Mouse (Mus musculus) CH12.LX (cell line): Measurements from ENCODE around the gene Rpl10a. TPM values are rescaled to one million over a fixed set of nuclear protein-coding genes. Genes with fewer than 3 reads are reported as not detected.

ENCODE experiments used
- DNase-seq: peaks from one replicate; pipeline ENCODE4 v3.0.0-alpha.2; 2013; ENCODE audit errors: extremely low read depth
- H3K27ac ChIP-seq: 2 replicates; pipeline ENCODE4 v1.5.1; 2012; ENCODE audit warnings: low read depth, mild to moderate bottlenecking, control low read depth, moderate library complexity; ENCODE audit not compliant: insufficient read depth
- H3K27me3 ChIP-seq: replicated peaks from 2 replicates; pipeline ENCODE3; 2012; ENCODE audit warnings: inconsistent platforms
- H3K36me3 ChIP-seq, 2 experiments: replicated peaks in 1 of 2; 2 replicates each; pipeline versions ENCODE3 to v1.6.1; 2012; ENCODE audit warnings: inconsistent platforms in 1 of 2, low read length in 1 of 2, mild to moderate bottlenecking in 1 of 2, mixed read lengths in 1 of 2, moderate library complexity in 1 of 2; ENCODE audit not compliant: control insufficient read depth in 1 of 2, insufficient read depth in 1 of 2
- H3K4me1 ChIP-seq, 2 experiments: 2 replicates each; pipeline ENCODE4 v1.6.1; 2012; ENCODE audit warnings: inconsistent platforms in 1 of 2, moderate library complexity in 1 of 2; ENCODE audit not compliant: insufficient read depth in 2 of 2, control insufficient read depth in 1 of 2
- H3K4me2 ChIP-seq: 2 replicates; pipeline ENCODE4 v1.6.1; 2012; ENCODE audit warnings: low read depth, mild to moderate bottlenecking, control low read depth; ENCODE audit not compliant: poor library complexity, insufficient read depth, severe bottlenecking
- H3K4me3 ChIP-seq, 3 experiments: fragments of 150-350 bp in 1 of 3; sonication (generic) in 1 of 3; replicated peaks in 1 of 3; 2 replicates each; pipeline versions ENCODE3 to v1.5.1; 2011 to 2012; ENCODE audit warnings: low read depth in 2 of 3, low read length in 2 of 3, mild to moderate bottlenecking in 2 of 3, moderate library complexity in 2 of 3, control low read depth in 1 of 3, improper control_type of control experiment in 1 of 3, inconsistent platforms in 1 of 3, mixed read lengths in 1 of 3; ENCODE audit not compliant: poor library complexity in 1 of 3
- H3K79me2 ChIP-seq: replicated peaks from 2 replicates; pipeline ENCODE4 v1.6.1; 2012; ENCODE audit warnings: mild to moderate bottlenecking, moderate library complexity; ENCODE audit not compliant: control insufficient read depth, poor library complexity, insufficient read depth, severe bottlenecking; ENCODE audit errors: extremely low read depth
- H3K9ac ChIP-seq: 2 replicates; pipeline ENCODE4 v1.6.1; 2012; ENCODE audit warnings: low read depth, mild to moderate bottlenecking, control low read depth, moderate library complexity; ENCODE audit not compliant: insufficient read depth
- H3K9me3 ChIP-seq: replicated peaks from 2 replicates; pipeline ENCODE3; 2012; ENCODE audit warnings: low read length, inconsistent platforms, mixed read lengths
- CHD1 ChIP-seq: IDR thresholded peaks from 2 replicates; pipeline ENCODE4 v1.6.1; 2012; ENCODE audit warnings: low read depth, low read length, improper control_type of control experiment, inconsistent platforms
- CTCF ChIP-seq, 2 experiments: IDR thresholded peaks in 1 of 2; conservative IDR thresholded peaks in 1 of 2; 2 replicates each; pipeline ENCODE4 v1.5.1; 2011 to 2012; ENCODE audit warnings: low read depth in 2 of 2, low read length in 2 of 2, improper control_type of control experiment in 1 of 2, inconsistent platforms in 1 of 2, mild to moderate bottlenecking in 1 of 2, moderate library complexity in 1 of 2
- E2F4 ChIP-seq: IDR thresholded peaks from 2 replicates; pipeline ENCODE4 v1.6.1; 2011; ENCODE audit warnings: low read depth, low read length, improper control_type of control experiment; ENCODE audit not compliant: insufficient replicate concordance
- ELF1 ChIP-seq: IDR thresholded peaks from 2 replicates; pipeline ENCODE4 v1.6.1; 2014; ENCODE audit warnings: low read depth, mild to moderate bottlenecking, inconsistent platforms, low read length, improper control_type of control experiment
- EP300 ChIP-seq: IDR thresholded peaks from 2 replicates; pipeline ENCODE4 v1.6.1; 2011; ENCODE audit warnings: low read length, improper control_type of control experiment
- ETS1 ChIP-seq: conservative IDR thresholded peaks from 2 replicates; pipeline ENCODE4 v1.6.1; 2012; ENCODE audit warnings: low read depth, mild to moderate bottlenecking, inconsistent platforms, low read length, improper control_type of control experiment, moderate library complexity
- IRF4 ChIP-seq: IDR thresholded peaks from 2 replicates; pipeline ENCODE4 v1.6.1; 2014; ENCODE audit warnings: low read depth, mild to moderate bottlenecking, inconsistent platforms, low read length, improper control_type of control experiment
- JUN ChIP-seq: IDR thresholded peaks from 2 replicates; pipeline ENCODE4 v1.6.1; 2011; ENCODE audit warnings: low read depth, mild to moderate bottlenecking, low read length, improper control_type of control experiment, moderate library complexity; ENCODE audit not compliant: insufficient read depth
- JUND ChIP-seq: conservative IDR thresholded peaks from 2 replicates; pipeline ENCODE4 v1.6.1; 2011; ENCODE audit warnings: low read depth, low read length, improper control_type of control experiment
- KAT2A ChIP-seq: IDR thresholded peaks from 2 replicates; pipeline ENCODE4 v1.6.1; 2012; ENCODE audit warnings: low read length, improper control_type of control experiment, inconsistent platforms; ENCODE audit not compliant: insufficient replicate concordance
- MAFK ChIP-seq: IDR thresholded peaks from 2 replicates; pipeline ENCODE4 v1.6.1; 2011; ENCODE audit warnings: low read length, improper control_type of control experiment; ENCODE audit not compliant: insufficient replicate concordance
- MAZ ChIP-seq: IDR thresholded peaks from 2 replicates; pipeline ENCODE4 v1.6.1; 2012; ENCODE audit warnings: low read depth, mild to moderate bottlenecking, inconsistent platforms, low read length, improper control_type of control experiment, moderate library complexity
- MEF2A ChIP-seq: IDR thresholded peaks from 2 replicates; pipeline ENCODE4 v1.6.1; 2014; ENCODE audit warnings: low read depth, mild to moderate bottlenecking, inconsistent platforms, low read length, improper control_type of control experiment, borderline replicate concordance
- MYC ChIP-seq: IDR thresholded peaks from 2 replicates; pipeline ENCODE4 v1.6.1; 2011; ENCODE audit warnings: low read depth, mild to moderate bottlenecking, improper control_type of control experiment, low read length
- POLR2A ChIP-seq: IDR thresholded peaks from 2 replicates; pipeline ENCODE4 v1.6.1; 2011; ENCODE audit warnings: low read depth, mild to moderate bottlenecking, improper control_type of control experiment, low read length
- RAD21 ChIP-seq: IDR thresholded peaks from 2 replicates; pipeline ENCODE4 v1.6.1; 2011; ENCODE audit warnings: low read depth, mild to moderate bottlenecking, low read length, improper control_type of control experiment, moderate library complexity
- SMC3 ChIP-seq: IDR thresholded peaks from 2 replicates; pipeline ENCODE4 v1.6.1; 2011; ENCODE audit warnings: low read depth, low read length, improper control_type of control experiment
- TBP ChIP-seq: conservative IDR thresholded peaks from 2 replicates; pipeline ENCODE4 v1.6.1; 2011; ENCODE audit warnings: low read depth, low read length, improper control_type of control experiment
- USF1 ChIP-seq: IDR thresholded peaks from 2 replicates; pipeline ENCODE4 v1.6.1; 2014; ENCODE audit warnings: low read depth, mild to moderate bottlenecking, inconsistent platforms, low read length, improper control_type of control experiment
- USF2 ChIP-seq: conservative IDR thresholded peaks from 2 replicates; pipeline ENCODE4 v1.6.1; 2011; ENCODE audit warnings: low read depth, low read length, improper control_type of control experiment
- ZC3H11A ChIP-seq: IDR thresholded peaks from 2 replicates; pipeline ENCODE4 v1.6.1; 2012; ENCODE audit warnings: low read depth, mild to moderate bottlenecking, inconsistent platforms, low read length, improper control_type of control experiment
- dilution Hi-C: fragments of 300-500 bp; cut with MboI; formaldehyde crosslinking; loops from 2 replicates; pipeline ENCODE4 v1.14.3; 2020; ENCODE audit warnings: low sequenced_read_pairs; ENCODE audit not compliant: extremely low pct_unique_long_range_greater_than_20kb, extremely low pct_ligation_motif_present
- in situ Hi-C: fragments of 300-500 bp; cut with MboI; formaldehyde crosslinking; loops from 3 replicates; pipeline ENCODE4 v1.14.3; 2019; ENCODE audit warnings: low sequenced_read_pairs, low pct_ligation_motif_present, low pct_unique_long_range_greater_than_20kb, mixed read lengths
- polyA plus RNA-seq: library from polyadenylated mRNA; unstranded; fragments of >175 nt; gene quantifications from 2 replicates; pipeline ENCODE4 v1.2.1, GENCODE M21; 2012; ENCODE audit warnings: low read depth; ENCODE audit not compliant: insufficient read length
- total RNA-seq, 2 experiments: library from RNA; depleted of rRNA; stranded (reverse); fragments of 300-350 nt in 1 of 2; fragments of >200 nt in 1 of 2; gene quantifications; 2 replicates each; pipeline ENCODE4 v1.2.3; 2012 to 2014

Rpl10a gene
- total and polyA plus RNA-seq, 3 experiments = 1,605 to 4,144 (median 3,467) TPM

- TF ChIP-seq MAFK = no peak
- no peak for TF ChIP-seq KAT2A
- no peak for TF ChIP-seq CHD1
- no peak for TF ChIP-seq USF1
- TF ChIP-seq USF2 = no peak
- no peak for TF ChIP-seq JUND
- TF ChIP-seq MEF2A = no peak
- no peak for TF ChIP-seq SMC3
- TF ChIP-seq MYC = no peak
- no peak for TF ChIP-seq TBP
- TF ChIP-seq RAD21 = no peak
- no peak for TF ChIP-seq CTCF (conservative IDR thresholded peaks at IDR 0.05 in 1 of 2, IDR thresholded peaks at IDR 0.05 in 1 of 2; ENCODE audit: low read depth in 2 of 2, low read length in 2 of 2)
- TF ChIP-seq ZC3H11A = no peak
- TF ChIP-seq, all 38 proteins: peak for 0
- Histone ChIP-seq H3K27ac (no peak overlapping the region), H3K27me3 (no peaks in the 10 kb centered on the region), H3K4me1 (peaks cover 9 to 26% of the 10 kb centered on the region in 2 experiments), H3K9ac (peak overlapping the region; percentile 23; the same call in 1 of the 2 replicates), H3K79me2 (peaks cover 15% of the 10 kb centered on the region), H3K4me3 (peak overlapping the region in 1 of 3 experiments; percentile 100), H3K4me2 (peak overlapping the region; percentile 52), H3K36me3 (peaks cover 39 to 72% of the 10 kb centered on the region in 2 experiments), H3K9me3 (peaks cover 7% of the 10 kb centered on the region)
- no peak for DNase-seq
- in situ Hi-C loops = no loop called here
- dilution Hi-C loops = no loop called here
Observed at GRCm38 (mm10) chr17:28327673-28328325, 472 bp upstream of the Rpl10a start.

- peak overlapping the region; percentile 74 for H3K27ac ChIP-seq
- peak overlapping the region; percentile 98 for H3K9ac ChIP-seq
- in situ Hi-C loops (no loop called here), dilution Hi-C loops (no loop called here)
- H3K79me2 ChIP-seq = peaks cover 15% of the 10 kb centered on the region
- H3K9me3 ChIP-seq = peaks cover 4% of the 10 kb centered on the region
- no peak overlapping the region for H3K4me2 ChIP-seq
- peaks cover 13 to 26% of the 10 kb centered on the region in 2 experiments for H3K4me1 ChIP-seq
- H3K4me3 ChIP-seq = peak overlapping the region; percentile 90 to 100 (median 93)
- TF ChIP-seq EP300 (no peak), CHD1 (no peak), USF1 (no peak), MYC (no peak), MAZ (no peak), E2F4 (no peak), IRF4 (no peak), SMC3 (no peak), POLR2A (no peak), ETS1 (no peak), JUN (no peak), ELF1 (no peak)
- no peak for DNase-seq
- peaks cover 36 to 65% of the 10 kb centered on the region in 2 experiments for H3K36me3 ChIP-seq
- H3K27me3 ChIP-seq = peaks cover 6% of the 10 kb centered on the region
Observed at GRCm38 (mm10) chr17:28328946-28329345, 675 bp downstream of the Rpl10a start.
